Mouse (Mus musculus): ENCODE data around the gene Gpr4.

Gene Gpr4

GRCm38 (mm10) chr7:19257390-19258022, 45.2 kb downstream of the Gpr4 start:
- DNase-seq (ENCODE audit: low read depth, low spot score) = peak; percentile 98

GRCm38 (mm10) chr7:19258336-19258735, 46.0 kb downstream of the Gpr4 start:
- no peak for DNase-seq (ENCODE audit: low read depth, low spot score)

GRCm38 (mm10) chr7:19265147-19265546, 52.8 kb downstream of the Gpr4 start:
- DNase-seq (ENCODE audit: low read depth, low spot score) = no peak

- DNase-seq (ENCODE audit: low read depth, low spot score) = no peak
These were observed 53.8 kb downstream of the Gpr4 start for GRCm38 (mm10) chr7:19265928-19266822.

GRCm38 (mm10) chr7:19267051-19267450, 54.7 kb downstream of the Gpr4 start:
- DNase-seq (ENCODE audit: low read depth, low spot score) = peak; percentile 76

GRCm38 (mm10) chr7:19268993-19269681, 56.8 kb downstream of the Gpr4 start:
- DNase-seq (ENCODE audit: low read depth, low spot score) = no peak

GRCm38 (mm10) chr7:19269721-19270441, 57.5 kb downstream of the Gpr4 start:
- peak; percentile 75 for DNase-seq (ENCODE audit: low read depth, low spot score)

GRCm38 (mm10) chr7:19270509-19271237, 58.3 kb downstream of the Gpr4 start:
- DNase-seq (ENCODE audit: low read depth, low spot score) = no peak

GRCm38 (mm10) chr7:19271238-19272172, 59.2 kb downstream of the Gpr4 start, which contains the start of gene Vasp:
TSS of gene Vasp (minus strand) at chr7:19271817.
- peak; percentile 92 for DNase-seq (ENCODE audit: low read depth, low spot score)

GRCm38 (mm10) chr7:19272173-19272764, 59.9 kb downstream of the Gpr4 start:
- DNase-seq (ENCODE audit: low read depth, low spot score) = peak; percentile 94
